Mouse (Mus musculus) brain, embryonic 14.5 days (tissue): ENCODE measurements around the gene H2afy2. TPM values are rescaled to one million over a fixed set of nuclear protein-coding genes. Genes with fewer than 3 reads are reported as not detected.

ENCODE experiments used
- DNase-seq: peaks from one replicate; pipeline ENCODE4 v3.0.0-alpha.2; 2011; ENCODE audit warnings: low read depth
- CTCF ChIP-seq: fragments of 200-500 bp; IDR thresholded peaks from 2 replicates; pipeline ENCODE4 v1.5.1; 2012; ENCODE audit warnings: inconsistent platforms, mild to moderate bottlenecking, moderate library complexity, borderline replicate concordance; ENCODE audit not compliant: insufficient read depth, insufficient read length; ENCODE audit errors: extremely low read depth
- POLR2A ChIP-seq: fragments of 200-500 bp; IDR thresholded peaks from 2 replicates; pipeline ENCODE4 v1.6.1; 2012; ENCODE audit warnings: mild to moderate bottlenecking, inconsistent platforms, borderline replicate concordance; ENCODE audit not compliant: poor library complexity, insufficient read depth, insufficient read length, severe bottlenecking; ENCODE audit errors: extremely low read depth
- polyA plus RNA-seq: library from polyadenylated mRNA; depleted of rRNA; stranded (reverse); fragments of >200 nt; gene quantifications from 2 replicates; pipeline ENCODE4 v1.2.3, GENCODE M21; 2012

H2afy2 gene
- polyA plus RNA-seq, 1 experiment = 186 TPM

GRCm38 (mm10) chr10:61781461-61782128 is 2.4 kb downstream of the H2afy2 start:
- peak; percentile 28 for DNase-seq
- TF ChIP-seq POLR2A = no peak

GRCm38 (mm10) chr10:61766806-61767205 is 17.1 kb downstream of the H2afy2 start:
- TF ChIP-seq POLR2A (no peak), CTCF (no peak)
- DNase-seq = no peak

- TF ChIP-seq POLR2A (no peak), CTCF (no peak)
- DNase-seq = peak; percentile 76
Measured at GRCm38 (mm10) chr10:61765558-61765957, 18.4 kb downstream of the H2afy2 start.

- DNase-seq = no peak
- TF ChIP-seq POLR2A (no peak), CTCF (no peak)
Measured at GRCm38 (mm10) chr10:61764689-61765088, 19.3 kb downstream of the H2afy2 start.

- no peak for TF ChIP-seq CTCF
- no peak for TF ChIP-seq POLR2A
Measured at GRCm38 (mm10) chr10:61759869-61760268, 24.1 kb downstream of the H2afy2 start.

GRCm38 (mm10) chr10:61758904-61759303 is 25.0 kb downstream of the H2afy2 start:
- TF ChIP-seq POLR2A (no peak), CTCF (no peak)
- DNase-seq = no peak

More at GRCm38 (mm10) chr10:61759869-61760268, 24.1 kb downstream of the H2afy2 start:
- DNase-seq = peak; percentile 25

- DNase-seq = peak; percentile 45
- TF ChIP-seq POLR2A (no peak), CTCF (no peak)
Measured at GRCm38 (mm10) chr10:61757022-61757421, 26.9 kb downstream of the H2afy2 start.

- no peak for DNase-seq
- TF ChIP-seq CTCF (no peak), POLR2A (no peak)
Measured at GRCm38 (mm10) chr10:61753071-61753470, 30.9 kb downstream of the H2afy2 start.

- TF ChIP-seq CTCF = no peak
- peak; percentile 29 for DNase-seq
Measured at GRCm38 (mm10) chr10:61751534-61752219, 32.3 kb downstream of the H2afy2 start.

GRCm38 (mm10) chr10:61750014-61750413 is 33.9 kb downstream of the H2afy2 start:
- no peak for DNase-seq
- no peak for TF ChIP-seq POLR2A
- TF ChIP-seq CTCF = no peak

- TF ChIP-seq POLR2A = no peak
- TF ChIP-seq CTCF = no peak
- DNase-seq = peak; percentile 31
Measured at GRCm38 (mm10) chr10:61747302-61747701, 36.6 kb downstream of the H2afy2 start.

GRCm38 (mm10) chr10:61745133-61745532 is 38.8 kb downstream of the H2afy2 start:
- no peak for DNase-seq
- TF ChIP-seq POLR2A (no peak), CTCF (peak; percentile 60)
